13 mouse cellular contexts compared by ENCODE assay signal in the genomic region with DNA sequence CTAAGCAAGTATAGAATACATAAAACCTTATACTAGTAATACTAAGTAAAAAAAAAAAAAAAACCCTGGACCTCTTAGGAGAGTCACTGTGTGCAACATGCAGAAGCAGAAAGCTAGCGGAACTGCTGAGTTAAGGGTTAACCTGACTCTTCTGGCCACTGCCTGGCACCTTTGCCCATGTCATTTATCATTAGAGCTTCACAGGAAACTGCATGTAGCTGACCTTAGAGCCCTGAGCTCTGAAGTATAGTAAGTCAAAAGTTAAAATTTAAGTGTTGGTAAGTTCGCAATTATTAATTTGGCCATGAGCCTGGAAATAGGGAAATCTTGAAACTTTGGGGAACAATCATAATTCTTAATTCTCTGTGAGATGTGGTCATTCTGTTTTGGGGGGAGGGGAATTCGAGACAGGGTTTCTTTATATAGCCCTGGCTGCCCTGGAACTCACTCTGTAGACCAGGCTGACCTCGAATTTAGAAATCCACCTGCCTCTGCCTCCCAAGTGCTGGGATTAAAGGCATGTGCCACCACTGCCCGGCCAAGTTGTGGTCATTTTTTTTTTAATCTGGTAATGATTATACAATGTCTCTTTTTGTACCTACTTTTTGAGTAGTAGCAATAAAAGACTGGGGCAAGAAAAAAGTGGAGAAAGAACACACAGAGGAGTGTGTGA.
"Had no signal": no experiment of that assay in that cellular context is flagged by ENCODE, and none has a peak within 500 bp of the region (broad histone marks: within the 10 kb centered on the region; RNA-seq: fewer than 3 reads in every experiment).

No protein-coding gene starts in this region.

- H3K4me2 ChIP-seq: hindbrain, embryonic 15.5 days; limb, embryonic 12.5 days; liver, embryonic 13.5 days; lung, embryonic 15.5 days; midbrain, embryonic 15.5 days; neural tube, embryonic 12.5 days; stomach, embryonic 15.5 days had no signal

- H3K27ac ChIP-seq: hindbrain, embryonic 15.5 days; limb, embryonic 12.5 days; liver, embryonic 13.5 days; lung, embryonic 15.5 days; midbrain, embryonic 15.5 days; neural tube, embryonic 12.5 days; stomach, embryonic 15.5 days had no signal

- H3K36me3 ChIP-seq: stomach, embryonic 15.5 days had no signal

- H3K27me3 ChIP-seq: hindbrain, embryonic 15.5 days; limb, embryonic 12.5 days; lung, embryonic 15.5 days; midbrain, embryonic 15.5 days; neural tube, embryonic 12.5 days; stomach, embryonic 15.5 days had no signal

- H3K4me3 ChIP-seq: hindbrain, embryonic 15.5 days; limb, embryonic 12.5 days; liver, embryonic 13.5 days; lung, embryonic 15.5 days; midbrain, embryonic 15.5 days; neural tube, embryonic 12.5 days; stomach, embryonic 15.5 days had no signal

- H3K4me1 ChIP-seq: hindbrain, embryonic 15.5 days; limb, embryonic 12.5 days; liver, embryonic 13.5 days; lung, embryonic 15.5 days; midbrain, embryonic 15.5 days; neural tube, embryonic 12.5 days; stomach, embryonic 15.5 days had no signal

- H3K9ac ChIP-seq: hindbrain, embryonic 15.5 days; limb, embryonic 12.5 days; liver, embryonic 13.5 days; liver, postnatal 0 days; lung, embryonic 15.5 days; midbrain, embryonic 15.5 days; neural tube, embryonic 12.5 days; stomach, embryonic 15.5 days had no signal

- ATAC-seq: intestine, embryonic 16.5 days; liver, postnatal 0 days; midbrain, embryonic 15.5 days had no signal

- DNase-seq: layer of hippocampus, adult 9-11 months; liver; liver, embryonic 13.5 days; liver, postnatal 0 days; lung, postnatal 36 days; thymus, postnatal 36 days had no signal

- H3K9me3 ChIP-seq: hindbrain, embryonic 15.5 days; limb, embryonic 12.5 days; liver, embryonic 13.5 days; lung, embryonic 15.5 days; midbrain, embryonic 15.5 days; neural tube, embryonic 12.5 days; stomach, embryonic 15.5 days had no signal
